Mouse (Mus musculus) T-helper 17 cell (primary cell): Measurements from ENCODE around the gene Soat1.
"Not testable (repeated sequence)": the region's sequence is repeated elsewhere in the genome, so short reads cannot be mapped to it uniquely, and the experiment has no call there.

Experiments
- in situ Hi-C, 2 experiments: fragments of 300-600 bp; cut with MboI, MseI; formaldehyde crosslinking; loops; 1 replicate in 1 of 2; 2 replicates in 1 of 2; pipeline ENCODE4 v1.15.1; 2025; ENCODE audit warnings: high pct_unique_total_duplicates in 2 of 2

Soat1 gene

DNA sequence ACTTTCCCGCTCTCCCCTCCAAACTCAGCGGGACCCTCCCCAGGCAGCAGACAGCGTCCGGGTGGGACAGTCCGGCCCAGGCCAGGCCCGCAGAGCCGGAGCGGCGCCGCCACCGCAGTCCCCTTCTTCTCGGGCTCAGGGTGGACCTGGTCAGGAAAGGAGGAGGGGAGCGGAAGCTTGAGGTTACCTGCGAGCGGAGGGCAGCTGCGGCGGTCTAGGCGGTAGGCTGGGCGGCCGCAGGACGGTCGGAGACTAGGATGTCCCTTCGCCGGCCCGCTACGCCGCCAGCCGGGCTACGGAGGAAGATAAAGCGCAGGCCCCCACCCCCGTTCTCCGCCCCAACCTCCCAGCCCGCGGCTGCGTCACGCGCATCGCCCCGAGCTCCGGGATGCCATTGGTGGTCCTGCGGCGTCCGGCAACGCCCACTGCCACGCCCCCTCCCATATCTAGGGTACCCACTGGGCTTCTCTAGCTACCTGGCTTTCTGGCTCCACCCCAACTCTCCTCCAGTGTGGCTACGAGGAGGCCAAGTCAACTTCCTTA lies at the start of gene Soat1:
Gene Soat1 (minus strand): TSS at position 371 of the 543 bp plus-strand sequence.
- in situ Hi-C loops, result no loop called here

DNA sequence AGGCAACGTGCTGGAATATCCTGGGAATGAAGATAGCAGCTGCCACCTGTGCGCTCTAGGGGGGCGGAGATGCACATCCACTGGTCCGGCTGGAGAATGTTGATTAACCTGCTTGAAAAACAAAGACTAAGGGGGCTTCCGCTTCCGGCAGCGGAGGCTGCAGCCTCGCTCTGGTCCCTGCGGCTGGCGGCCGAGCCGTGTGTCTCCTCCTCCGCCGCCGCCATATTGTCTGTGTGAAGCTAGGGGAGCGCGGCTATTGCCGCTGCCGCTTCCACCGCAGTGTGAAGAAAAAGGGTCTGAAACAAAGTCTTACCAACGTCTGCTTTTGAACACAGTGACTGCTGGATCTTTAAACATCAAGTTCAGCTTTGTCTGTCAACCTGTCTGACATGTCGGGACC lies 49.7 kb upstream of the Soat1 start, which contains the start of gene Gm10031:
Gene Gm10031 (plus strand): TSS at position 171 of the 400 bp plus-strand sequence.
- in situ Hi-C loops, result not testable (repeated sequence)

DNA sequence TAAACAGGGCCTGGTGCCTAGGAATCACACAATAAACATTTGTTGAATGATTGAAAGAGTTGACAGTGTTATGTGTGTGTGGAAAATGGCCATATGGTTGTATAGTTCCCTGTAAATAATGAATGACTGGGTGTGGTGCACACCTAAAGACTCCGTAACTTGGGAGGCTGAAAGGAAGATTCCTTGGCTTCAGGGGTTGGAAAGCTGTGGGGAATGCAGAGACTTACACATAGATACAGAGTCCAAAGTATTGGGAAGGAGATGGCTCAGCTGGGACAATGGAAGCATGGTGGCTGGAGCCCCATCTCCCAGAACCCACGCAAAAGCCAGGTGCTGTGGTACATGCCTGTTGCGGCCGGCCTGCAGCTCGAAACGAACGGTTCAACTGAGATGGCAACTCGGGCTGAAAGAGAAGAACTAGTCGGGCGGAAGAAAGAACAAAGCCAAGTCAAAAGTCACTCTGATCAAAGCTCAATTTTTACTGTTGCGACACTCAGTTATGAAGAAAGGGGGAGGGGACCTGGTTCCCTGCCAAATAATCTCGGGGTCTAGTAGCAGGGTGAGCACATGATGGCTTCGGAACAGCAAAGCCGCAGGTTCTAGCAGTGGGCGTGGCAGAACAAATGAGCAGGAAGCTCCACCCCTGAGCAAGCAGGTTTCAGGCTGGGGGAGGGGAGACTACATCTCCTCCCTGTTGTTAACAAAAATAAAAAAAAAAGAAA lies 47.8 kb upstream of the Soat1 start:
- in situ Hi-C loops, result no loop called here

DNA sequence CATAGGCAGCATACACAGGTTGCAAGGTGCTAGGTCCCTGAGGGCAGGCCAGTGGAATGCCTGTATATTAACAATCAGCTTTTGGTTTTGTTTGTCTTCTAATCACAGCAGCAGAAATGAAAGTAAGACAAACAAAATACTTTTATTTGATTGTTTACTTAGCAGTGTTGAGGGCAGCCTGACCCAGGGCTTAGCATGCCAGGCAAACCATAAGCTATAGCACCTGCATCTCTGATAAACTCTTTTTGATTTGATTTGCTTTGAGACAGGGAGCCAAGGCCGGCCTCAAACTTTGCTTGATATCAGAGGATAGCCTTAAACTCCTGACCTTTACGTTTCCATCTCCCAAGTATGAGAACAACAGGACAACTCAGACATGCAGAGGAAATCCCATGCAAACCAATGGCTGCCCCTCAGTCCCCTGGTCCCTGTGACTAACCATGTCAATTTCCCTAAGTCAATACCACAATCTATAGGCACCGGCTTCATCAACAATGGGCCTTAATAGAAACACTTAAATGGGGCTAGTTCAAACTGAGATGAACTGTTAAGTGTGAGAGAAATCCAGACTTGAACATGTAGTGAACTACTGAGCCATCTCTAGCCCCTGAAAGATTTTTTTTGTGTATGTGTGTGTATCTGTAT lies 46.1 kb upstream of the Soat1 start:
- in situ Hi-C loops, result no loop called here

DNA sequence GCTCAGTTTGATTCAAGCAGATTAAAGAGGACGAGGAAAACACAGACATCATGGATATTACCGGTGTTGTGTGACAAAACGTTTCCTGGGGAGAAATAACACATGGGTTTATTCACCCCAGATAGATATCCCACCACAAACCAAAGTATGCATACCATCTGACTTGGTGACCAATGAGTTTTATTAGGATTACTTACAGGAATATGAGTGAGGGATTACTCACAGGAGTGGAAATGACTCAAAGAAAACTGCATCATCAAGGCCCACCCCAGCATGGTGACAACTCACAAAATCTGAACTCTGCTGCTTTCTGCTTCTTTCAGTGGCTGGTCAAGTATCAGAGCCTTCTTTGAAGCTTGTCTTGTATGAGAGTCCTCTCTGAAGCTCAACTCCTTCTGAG lies 33.6 kb upstream of the Soat1 start:
- in situ Hi-C loops, result no loop called here

DNA sequence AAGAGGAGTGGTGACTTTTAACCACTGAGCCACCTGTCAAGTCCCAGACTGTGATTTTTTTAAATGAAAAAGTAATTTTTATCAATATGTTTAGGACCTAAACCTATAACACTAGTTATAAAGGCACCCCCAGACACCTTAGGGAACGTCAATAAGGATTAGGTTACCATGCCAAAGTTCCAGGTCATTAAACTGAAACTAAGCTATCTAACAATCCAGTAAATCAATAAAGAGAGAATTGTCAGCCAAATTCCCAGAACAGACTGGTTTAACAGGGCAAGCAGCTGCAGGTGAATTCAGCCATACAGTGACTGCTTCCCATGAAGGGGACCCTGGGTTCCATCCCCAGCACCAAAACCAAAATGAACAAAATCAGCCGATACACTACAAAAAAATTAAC lies 31.8 kb upstream of the Soat1 start:
- in situ Hi-C loops, result no loop called here

DNA sequence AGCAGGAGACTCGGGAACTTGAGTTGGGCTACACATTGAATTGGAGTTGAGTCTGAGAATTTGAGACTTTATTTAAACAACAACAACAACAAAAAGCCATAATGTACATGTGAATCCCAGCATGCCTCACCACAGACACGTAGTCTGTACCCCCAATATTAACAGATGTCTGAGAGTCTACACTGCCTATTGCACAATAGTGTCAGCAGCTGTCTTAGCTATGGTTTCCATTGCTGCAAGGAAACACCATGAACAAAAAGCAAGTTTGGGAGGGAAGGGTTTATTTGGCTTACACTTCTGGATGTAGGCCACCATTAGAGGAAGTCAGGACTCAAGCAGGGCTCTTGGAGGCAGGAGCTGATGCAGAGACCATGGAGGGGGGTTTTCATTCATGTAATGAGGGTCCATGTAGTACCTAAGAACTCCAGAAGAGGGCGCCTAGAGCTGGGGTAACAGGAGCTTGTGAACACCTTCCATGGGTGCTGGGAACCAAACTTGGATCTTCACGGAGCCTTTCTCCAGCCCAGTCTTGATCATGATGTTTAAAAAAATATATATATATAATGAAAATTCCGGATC lies 30.9 kb upstream of the Soat1 start:
- in situ Hi-C loops, result no loop called here

DNA sequence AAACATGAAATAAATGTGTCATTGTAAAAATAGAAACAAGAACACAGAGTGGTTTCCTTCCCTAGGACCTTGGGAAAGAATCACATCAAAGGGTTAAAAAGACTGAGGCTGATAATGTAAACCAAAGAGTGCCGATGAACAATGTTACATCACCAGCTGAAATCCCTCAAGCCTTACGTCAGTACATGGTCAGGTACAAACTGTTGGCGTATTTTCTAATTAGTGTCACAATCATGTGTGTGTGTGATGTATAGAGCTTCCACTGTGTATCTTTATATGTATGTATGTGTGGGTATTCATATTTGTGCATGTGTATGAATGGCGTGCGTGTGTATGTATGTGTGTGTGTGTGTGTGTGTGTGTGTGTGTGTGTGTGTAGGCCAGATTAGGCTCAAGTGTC lies 22.8 kb upstream of the Soat1 start:
- in situ Hi-C loops, result no loop called here

DNA sequence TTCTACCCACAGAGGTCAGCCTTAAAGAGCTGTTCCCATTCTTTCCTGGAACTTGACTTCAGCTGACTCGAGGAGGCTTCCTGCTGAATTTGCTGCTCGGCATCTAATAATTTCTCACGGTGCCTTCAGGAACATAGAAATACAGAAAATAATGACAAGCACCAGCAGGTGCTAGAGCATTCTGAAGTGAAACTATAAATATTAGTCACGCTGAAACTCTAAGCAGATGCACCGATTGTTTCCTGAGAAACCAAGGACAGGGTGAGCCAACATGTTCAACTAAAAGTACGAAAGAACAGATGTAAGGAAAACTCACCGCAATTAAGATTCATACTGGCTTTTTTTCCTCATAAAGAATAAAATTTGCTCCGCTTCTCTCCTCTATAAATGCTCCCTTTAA lies 20.9 kb upstream of the Soat1 start:
- in situ Hi-C loops, result no loop called here

DNA sequence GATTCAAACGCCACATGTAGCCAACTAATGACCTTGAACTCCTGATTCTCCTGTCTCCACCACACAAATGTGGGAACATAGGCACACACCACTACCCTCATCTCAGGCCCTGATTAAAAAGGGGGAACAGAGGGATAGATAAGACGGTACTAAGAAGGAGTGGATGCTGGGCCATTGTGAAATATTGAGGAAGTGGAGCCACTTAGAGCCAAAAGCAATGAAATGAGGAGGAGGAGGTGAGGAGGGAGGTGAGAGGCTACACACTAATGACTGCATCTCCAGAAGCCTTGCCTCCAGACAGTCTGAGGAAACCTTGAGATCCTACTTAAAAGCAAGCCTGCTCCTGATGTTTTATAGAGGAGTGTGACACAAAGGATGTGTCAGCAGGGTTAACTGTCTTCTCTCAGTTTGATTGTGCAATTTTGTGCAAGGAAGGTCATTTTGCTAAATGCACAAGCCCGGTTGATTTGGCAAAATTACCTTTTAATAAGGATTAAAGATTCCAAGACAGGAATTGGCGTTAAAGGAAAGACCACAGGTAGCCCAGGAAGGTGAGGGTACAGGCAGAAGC lies 17.2 kb upstream of the Soat1 start:
- in situ Hi-C loops, result no loop called here

DNA sequence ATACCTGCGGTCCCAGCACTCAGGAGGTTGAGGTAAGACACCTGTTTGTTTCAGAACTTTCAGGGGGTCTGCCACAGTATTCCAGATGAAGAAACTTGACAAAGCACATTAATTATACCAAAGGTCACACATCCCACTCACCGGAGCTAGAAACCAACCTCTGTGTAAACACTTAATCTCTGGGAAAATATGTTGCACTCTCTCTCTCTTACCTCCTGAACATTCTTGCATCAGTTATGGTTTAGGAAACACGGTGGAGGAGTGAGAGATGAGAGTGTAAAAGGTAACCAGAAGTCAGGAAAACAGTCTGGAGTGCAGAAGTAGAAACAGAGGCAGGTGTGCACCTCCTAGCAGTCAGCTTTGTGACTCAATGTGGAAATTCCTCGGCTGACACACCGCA lies 13.9 kb upstream of the Soat1 start:
- in situ Hi-C loops, result no loop called here

DNA sequence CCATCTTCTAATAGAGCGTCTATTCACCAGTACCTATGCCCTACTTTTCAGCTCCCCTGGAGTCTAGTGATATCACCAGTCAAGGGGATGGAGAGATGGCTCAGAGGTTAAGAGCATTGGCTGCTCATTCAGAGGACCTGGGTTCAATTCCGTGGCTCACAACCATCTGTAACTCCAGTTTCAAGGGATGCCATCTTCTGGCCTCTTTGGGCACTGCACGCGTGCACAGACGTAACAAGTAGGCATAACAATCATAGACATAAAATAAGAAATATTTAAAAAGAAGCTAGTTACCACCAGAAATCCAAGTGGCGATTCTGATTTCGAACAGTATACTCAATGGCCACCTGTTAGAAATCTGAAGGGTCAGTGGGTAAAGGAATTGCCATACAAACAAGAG lies 13.4 kb upstream of the Soat1 start:
- in situ Hi-C loops, result no loop called here

DNA sequence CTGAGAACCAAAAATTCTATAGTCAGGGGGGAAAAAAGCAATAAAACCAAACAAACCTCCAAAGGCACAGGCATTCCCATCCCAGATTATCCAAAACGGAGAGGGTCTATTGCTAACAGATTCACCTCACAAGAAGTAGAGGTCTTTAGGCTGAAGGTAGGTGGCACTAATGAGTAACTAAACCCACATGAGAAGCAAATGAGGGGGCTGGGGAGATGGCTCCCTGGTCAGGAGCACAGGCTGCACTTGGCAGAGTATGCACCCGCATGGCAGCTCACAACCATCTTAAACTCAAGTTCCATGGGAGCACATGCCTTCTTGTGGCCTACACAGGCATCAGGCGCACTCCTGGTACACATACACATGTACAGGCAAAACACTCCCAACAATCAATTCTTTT lies 7.7 kb upstream of the Soat1 start:
- in situ Hi-C loops, result loop anchor here in 1 of 2 experiments (5.0 kb wide), 1 partner anchor 65 kb away; no protein-coding TSS in a partner anchor

DNA sequence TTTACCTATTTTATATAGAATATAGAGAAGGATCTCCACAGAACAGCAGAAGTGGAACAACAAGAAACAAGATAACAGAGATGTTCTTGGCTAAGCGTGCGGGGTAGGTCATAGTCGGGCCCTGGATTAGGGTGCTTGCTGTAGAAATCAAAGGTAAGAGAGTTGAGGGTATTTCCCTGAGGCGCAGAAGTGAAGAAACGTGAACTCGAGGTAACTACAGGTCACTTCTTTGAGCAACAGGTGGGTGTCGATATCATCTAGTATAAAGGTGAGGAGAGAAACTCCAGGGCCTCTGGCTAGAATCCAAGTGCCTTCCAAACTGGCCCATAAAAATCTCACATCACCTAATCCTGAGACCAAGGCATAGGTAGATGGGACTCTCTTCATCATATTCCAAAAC lies 2.4 kb upstream of the Soat1 start:
- in situ Hi-C loops, result no loop called here

DNA sequence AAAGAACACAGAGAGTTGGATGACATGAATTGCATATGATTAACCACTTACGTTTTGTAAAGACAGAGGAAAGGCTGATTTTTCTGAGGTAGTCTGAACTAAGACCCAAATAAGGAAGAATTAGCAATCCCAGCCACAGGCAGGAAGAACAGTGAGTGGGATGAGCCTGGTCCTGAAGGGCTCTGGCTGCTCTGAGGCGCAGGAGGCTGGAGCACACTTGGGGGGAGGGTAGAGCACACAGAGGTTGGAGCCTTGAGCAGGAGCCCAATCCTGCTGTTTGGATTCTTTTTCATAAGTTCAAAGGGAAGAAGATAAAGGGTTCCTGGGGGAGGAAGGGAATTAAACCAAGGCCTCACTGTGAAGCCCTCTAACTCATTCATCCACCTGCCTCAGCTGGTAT lies 1.9 kb upstream of the Soat1 start:
- in situ Hi-C loops, result no loop called here

DNA sequence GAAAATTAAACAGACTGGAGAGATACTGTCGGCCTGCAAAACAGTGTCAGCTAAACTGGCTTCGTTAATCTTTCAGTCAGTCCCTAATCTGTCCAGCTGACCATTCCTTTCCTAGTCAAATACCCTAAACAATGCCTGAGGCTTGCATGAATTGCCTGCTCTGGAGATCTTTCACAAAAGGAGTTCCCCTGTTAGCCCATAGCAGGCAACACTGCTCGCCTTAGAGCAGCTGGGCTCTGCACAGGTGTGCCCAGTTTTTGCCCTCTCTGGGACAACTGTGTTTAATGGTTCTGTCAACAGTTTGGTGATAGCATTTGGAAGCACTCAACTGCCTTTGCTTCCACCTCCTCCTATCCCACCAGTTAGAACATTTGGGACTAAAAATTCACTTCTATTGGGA lies 723 bp upstream of the Soat1 start:
- in situ Hi-C loops, result no loop called here

DNA sequence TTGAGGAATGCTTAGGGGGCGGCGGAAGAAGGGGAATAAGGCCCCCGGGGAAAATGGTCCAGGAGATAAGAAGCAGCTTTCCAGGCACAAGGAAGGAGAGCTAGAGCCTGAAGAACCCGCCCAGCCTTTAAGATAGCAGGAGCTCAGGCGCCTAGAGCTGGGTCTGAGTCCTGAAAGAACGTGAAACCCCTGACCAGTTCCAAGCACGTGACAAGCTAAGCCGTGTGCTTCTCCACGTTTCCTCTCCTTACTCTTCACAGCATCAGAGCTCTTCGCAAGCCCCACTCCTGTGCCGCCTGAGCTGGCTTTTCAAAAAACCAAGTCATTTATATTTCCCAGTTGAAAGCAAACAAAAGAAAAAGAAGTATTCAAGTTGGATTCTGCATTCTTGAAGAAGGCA lies 1.1 kb downstream of the Soat1 start:
- in situ Hi-C loops, result no loop called here

DNA sequence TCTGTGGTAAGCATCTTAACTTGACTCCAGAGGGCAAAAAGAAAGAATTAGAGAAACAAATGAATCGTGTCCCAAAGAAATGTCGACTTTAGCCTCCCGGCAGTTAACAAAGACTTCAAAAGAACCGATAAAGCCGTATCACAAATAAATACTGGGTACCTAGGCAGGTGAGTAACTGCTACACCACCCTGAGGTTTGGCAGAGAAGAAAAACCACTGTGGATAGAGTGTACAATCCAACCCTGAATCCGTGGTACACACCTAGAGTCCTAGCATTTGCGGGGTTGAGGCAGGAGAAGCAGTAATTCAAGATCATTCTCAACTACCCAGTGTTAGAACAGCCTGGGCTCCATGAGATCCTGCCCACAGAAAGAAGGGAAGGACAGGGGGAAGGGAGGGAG lies 2.2 kb downstream of the Soat1 start:
- in situ Hi-C loops, result no loop called here

DNA sequence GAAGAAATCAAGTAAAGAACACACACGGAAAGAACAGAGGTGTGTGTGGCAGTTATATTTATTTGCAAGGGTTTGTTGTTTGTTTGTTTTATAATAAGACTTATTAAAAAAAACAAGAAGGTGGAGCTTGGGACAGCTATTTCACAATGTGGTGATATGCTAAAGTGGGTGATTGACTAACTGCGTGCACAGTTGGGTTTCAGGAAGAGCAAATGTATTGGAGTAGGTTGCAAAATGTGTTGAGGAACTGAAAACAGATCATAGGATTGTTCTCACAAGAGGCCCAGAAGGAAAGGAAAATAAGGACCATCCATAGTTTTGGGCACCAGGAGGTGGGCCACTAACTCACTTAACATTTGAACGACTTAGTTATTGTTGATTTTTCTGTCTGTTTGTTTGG lies 3.1 kb downstream of the Soat1 start:
- in situ Hi-C loops, result no loop called here

DNA sequence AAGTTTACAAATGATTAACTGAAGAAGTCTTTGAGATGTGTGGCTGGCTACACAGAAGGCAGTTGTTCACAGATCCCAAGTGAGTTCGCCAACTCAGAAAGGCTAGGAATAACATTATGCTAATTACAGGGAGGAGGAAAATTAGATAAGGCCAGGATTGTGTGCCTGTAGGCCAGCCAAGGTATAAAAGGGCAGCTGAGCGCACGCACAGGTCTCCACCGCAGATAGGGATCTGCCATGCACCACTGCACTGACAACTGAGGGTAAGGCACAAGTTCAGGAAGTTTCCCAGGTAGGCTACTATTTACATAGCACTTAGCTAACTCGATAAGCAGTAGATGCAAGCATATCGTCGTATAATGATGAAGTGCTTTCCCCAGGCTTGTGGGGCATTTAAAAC lies 3.6 kb downstream of the Soat1 start:
- in situ Hi-C loops, result no loop called here

DNA sequence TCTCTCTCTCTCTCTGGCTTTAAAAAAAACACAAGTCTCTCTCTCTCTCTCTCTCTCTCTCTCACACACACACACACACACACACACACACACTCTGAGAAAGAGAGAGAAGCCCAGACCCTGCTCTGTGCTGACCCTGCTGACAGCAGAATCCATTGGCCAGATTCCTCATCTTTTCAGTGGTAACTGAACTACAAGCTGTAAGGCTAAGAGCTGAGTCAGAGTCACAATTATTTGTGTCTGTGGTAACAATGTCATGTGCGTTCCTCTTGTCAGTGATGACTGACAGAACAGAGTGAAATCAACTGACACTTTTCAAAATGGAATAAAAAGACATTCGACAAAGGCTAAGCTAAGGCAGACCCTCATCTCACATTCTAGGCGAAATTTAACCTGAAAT lies 5.6 kb downstream of the Soat1 start:
- in situ Hi-C loops, result no loop called here

DNA sequence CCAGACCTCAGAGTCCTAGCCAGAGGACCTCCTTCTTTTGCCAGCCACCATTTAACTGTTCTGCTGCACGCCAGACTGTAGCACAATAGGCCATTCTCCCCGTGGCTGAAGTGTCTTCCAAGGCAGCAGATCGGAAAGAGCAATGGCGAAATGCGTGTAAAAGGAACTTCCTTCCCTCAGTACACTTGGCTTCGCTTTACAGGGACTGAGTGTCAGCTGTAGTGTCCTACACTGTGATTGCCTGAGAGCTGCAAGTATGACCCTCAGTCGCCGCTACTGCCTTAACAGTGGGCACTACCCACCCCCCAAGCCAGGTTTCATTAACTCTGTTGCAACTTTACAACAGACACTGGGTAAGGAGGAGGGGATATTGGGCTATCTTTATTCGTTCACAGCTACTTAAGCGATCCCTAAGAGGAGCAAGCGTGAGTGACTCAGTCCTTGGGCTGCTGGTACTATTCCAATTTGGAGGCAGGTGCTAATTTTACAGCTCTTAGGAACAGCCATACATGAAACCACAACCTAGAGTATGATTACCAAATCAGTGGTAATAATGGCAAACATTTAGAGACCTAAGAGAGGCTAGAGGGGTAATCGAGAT lies 6.4 kb downstream of the Soat1 start:
- in situ Hi-C loops, result no loop called here
